Mouse (Mus musculus) hindbrain, embryonic 16.5 days (tissue): Measurements from ENCODE around the gene Trim3. TPM values are rescaled to one million over a fixed set of nuclear protein-coding genes. Genes with fewer than 3 reads are reported as not detected.
A peak's percentile ranks its signal among the peaks of the same experiment; 100 is the strongest.

Experiments
- ATAC-seq: fragments of 200-750 bp; cut with Nextera tagmentation; 2 replicates; pipeline ENCODE4 v1.8.0; 2017; ENCODE audit warnings: moderate TSS enrichment, moderate library complexity
- H3K27ac ChIP-seq: fragments of 300-500 bp; sonication (generic); 2 replicates; pipeline ENCODE4 v1.5.1; 2014; ENCODE audit warnings: low read depth, mild to moderate bottlenecking, control low read depth, low read length, moderate library complexity
- H3K27me3 ChIP-seq: fragments of 300-500 bp; sonication (generic); replicated peaks from 2 replicates; pipeline ENCODE4 v1.6.1; 2014; ENCODE audit warnings: low read length; ENCODE audit not compliant: control insufficient read depth, insufficient read depth
- H3K36me3 ChIP-seq: fragments of 300-500 bp; sonication (generic); 2 replicates; pipeline ENCODE4 v1.6.1; 2014; ENCODE audit warnings: mild to moderate bottlenecking, low read length, moderate library complexity, mixed read lengths; ENCODE audit not compliant: control insufficient read depth, insufficient read depth
- H3K4me1 ChIP-seq: fragments of 300-500 bp; sonication (generic); 2 replicates; pipeline ENCODE4 v1.6.1; 2014; ENCODE audit warnings: low read depth, low read length; ENCODE audit not compliant: control insufficient read depth, insufficient read depth
- H3K4me2 ChIP-seq: fragments of 300-500 bp; sonication (generic); 2 replicates; pipeline ENCODE4 v1.6.1; 2014; ENCODE audit warnings: mild to moderate bottlenecking, low read length, control low read depth, moderate library complexity
- H3K4me3 ChIP-seq: fragments of 300-500 bp; sonication (generic); 2 replicates; pipeline ENCODE4 v1.5.1; 2014; ENCODE audit warnings: mild to moderate bottlenecking, low read length, control low read depth, moderate library complexity
- H3K9ac ChIP-seq: fragments of 300-500 bp; sonication (generic); 2 replicates; pipeline ENCODE4 v1.6.1; 2014; ENCODE audit warnings: low read depth, mild to moderate bottlenecking, control low read depth, low read length, moderate library complexity
- H3K9me3 ChIP-seq: fragments of 300-500 bp; sonication (generic); 2 replicates; pipeline ENCODE4 v1.6.1; 2014; ENCODE audit warnings: mild to moderate bottlenecking, low read length, moderate library complexity; ENCODE audit not compliant: control insufficient read depth
- WGBS: fragments of 180-500 bp; shearing (Covaris S2); extraction: QIAGEN DNeasy Blood & Tissue Kit; methylation state at CpG from one replicate; pipeline ENCODE4 v1.1.7; 2014; 5-methylcytosine and 5-hydroxymethylcytosine counted together
- polyA plus RNA-seq: library from polyadenylated mRNA; unstranded; fragments of >200 nt; fragmentation: Nextera tagmentation; extraction: Ambion mirVana; gene quantifications from 2 replicates; pipeline ENCODE4 v1.2.1, GENCODE M21; 2015

Trim3 gene
- polyA plus RNA-seq, 1 experiment from 2014 or later = 108 TPM

GRCm38 (mm10) chr7:105555571-105555970 is 77.8 kb downstream of the Trim3 start:
- Histone ChIP-seq H3K4me1 (peaks cover 12% of the 10 kb centered on the region), H3K9ac (no peak overlapping the region), H3K27me3 (no peaks in the 10 kb centered on the region), H3K4me3 (peak overlapping the region; percentile 81; the same call in 1 of the 2 replicates), H3K27ac (0 out of 2 replicates have a peak overlapping the region, but pooled peaks have one; percentile 11), H3K9me3 (no peaks in the 10 kb centered on the region), H3K4me2 (peak overlapping the region; percentile 85), H3K36me3 (peaks cover 17% of the 10 kb centered on the region)
- WGBS = 89% methylated on average over 10 of the region's 10 CpGs
- ATAC-seq = no peak

Other genes starting within 250 kb of the Trim3 start
- 43.4 and 43.7 TPM in 2 replicates for gene Fam160a2, start 233.5 kb downstream of the Trim3 start, polyA plus RNA-seq
- 0.17 TPM in 1 of 2 replicates, not detected in the other for gene Cnga4, start 229.0 kb downstream of the Trim3 start, polyA plus RNA-seq
- 7.7 and 8.1 TPM in 2 replicates for gene Cckbr, start 207.8 kb downstream of the Trim3 start, polyA plus RNA-seq
- 43.0 TPM in 2 replicates for gene Cavin3, start 151.3 kb downstream of the Trim3 start, polyA plus RNA-seq
- gene Smpd1, start 79.2 kb downstream of the Trim3 start, polyA plus RNA-seq = 110 and 111 TPM in 2 replicates
- 344 and 354 TPM in 2 replicates for gene Apbb1, start 51.9 kb downstream of the Trim3 start, polyA plus RNA-seq
- gene Hpx, start 33.4 kb downstream of the Trim3 start, polyA plus RNA-seq = 0.18 and 0.20 TPM in 2 replicates
- gene Timm10b, start 6.5 kb upstream of the Trim3 start, polyA plus RNA-seq = 145 and 159 TPM in 2 replicates
- 85.2 and 91.1 TPM in 2 replicates for gene Arfip2, start 6.8 kb upstream of the Trim3 start, polyA plus RNA-seq
- gene Gm45799, start 7.0 kb upstream of the Trim3 start, polyA plus RNA-seq = 7.9 and 9.7 TPM in 2 replicates
- gene Dnhd1, start 17.3 kb upstream of the Trim3 start, polyA plus RNA-seq = 1.5 and 1.6 TPM in 2 replicates
- 172 and 211 TPM in 2 replicates for gene Ilk, start 103.0 kb upstream of the Trim3 start, polyA plus RNA-seq
- gene Rrp8, start 103.8 kb upstream of the Trim3 start, polyA plus RNA-seq = 26.3 and 26.4 TPM in 2 replicates
- gene Taf10, start 110.8 kb upstream of the Trim3 start, polyA plus RNA-seq = 87.5 and 91.0 TPM in 2 replicates
- gene Tpp1, start 118.7 kb upstream of the Trim3 start, polyA plus RNA-seq = 56.1 and 58.1 TPM in 2 replicates
- 9.8 and 12.3 TPM in 2 replicates for gene Dchs1, start 154.1 kb upstream of the Trim3 start, polyA plus RNA-seq
- 204 and 208 TPM in 2 replicates for gene Mrpl17, start 177.5 kb upstream of the Trim3 start, polyA plus RNA-seq